Mouse (Mus musculus) thymus, adult 2 months (tissue): ENCODE measurements around the gene Lrrc10. TPM values are rescaled to one million over a fixed set of nuclear protein-coding genes. Genes with fewer than 3 reads are reported as not detected.
"Not testable (repeated sequence)": the region's sequence is repeated elsewhere in the genome, so short reads cannot be mapped to it uniquely, and the experiment has no call there.

Experiments
- DNase-seq: peaks from one replicate; pipeline ENCODE4 v3.0.0; 2021
- H3K27ac ChIP-seq: fragments of 200-500 bp; 2 replicates; pipeline ENCODE4 v1.5.1; 2012; ENCODE audit warnings: low read length, control low read depth; ENCODE audit not compliant: control insufficient read depth, insufficient read depth
- H3K27me3 ChIP-seq: fragments of 200-500 bp; 2 replicates; pipeline ENCODE4 v1.6.1; 2012; ENCODE audit warnings: mild to moderate bottlenecking, low read length, moderate library complexity, mixed read lengths; ENCODE audit not compliant: control insufficient read depth, insufficient read depth
- H3K36me3 ChIP-seq: fragments of 200-500 bp; 2 replicates; pipeline ENCODE4 v1.6.1; 2012; ENCODE audit warnings: mild to moderate bottlenecking, low read length, moderate library complexity; ENCODE audit not compliant: control insufficient read depth, insufficient read depth
- H3K4me1 ChIP-seq: fragments of 200-500 bp; replicated peaks from 2 replicates; pipeline ENCODE4 v1.6.1; 2012; ENCODE audit warnings: low read length; ENCODE audit not compliant: control insufficient read depth, insufficient read depth
- H3K4me3 ChIP-seq: fragments of 200-500 bp; 2 replicates; pipeline ENCODE4 v1.5.1; 2012; ENCODE audit warnings: mild to moderate bottlenecking, low read length, control low read depth, moderate library complexity; ENCODE audit not compliant: control insufficient read depth, insufficient read depth
- CTCF ChIP-seq: fragments of 200-500 bp; IDR thresholded peaks from 2 replicates; pipeline ENCODE4 v1.5.1; 2012; ENCODE audit warnings: mild to moderate bottlenecking, control low read depth, low read length, moderate library complexity, borderline replicate concordance; ENCODE audit not compliant: control insufficient read depth, poor library complexity, insufficient read depth; ENCODE audit errors: extremely low read depth
- POLR2A ChIP-seq: fragments of 200-500 bp; IDR thresholded peaks from 2 replicates; pipeline ENCODE4 v1.6.1; 2012; ENCODE audit warnings: mild to moderate bottlenecking, low read length, control low read depth, moderate library complexity; ENCODE audit not compliant: control insufficient read depth, poor library complexity, insufficient read depth; ENCODE audit errors: extremely low read depth
- WGBS: fragments of 180-500 bp; shearing (Covaris S2); methylation state at CpG from one replicate; pipeline ENCODE4 v1.1.7; 2018; 5-methylcytosine and 5-hydroxymethylcytosine counted together
- polyA plus RNA-seq: library from polyadenylated mRNA; depleted of rRNA; stranded (reverse); fragments of >200 nt; gene quantifications from 2 replicates; pipeline ENCODE4 v1.2.3, GENCODE M21; 2012

The Lrrc10 gene
- polyA plus RNA-seq, 1 experiment = 15.3 TPM

DNA sequence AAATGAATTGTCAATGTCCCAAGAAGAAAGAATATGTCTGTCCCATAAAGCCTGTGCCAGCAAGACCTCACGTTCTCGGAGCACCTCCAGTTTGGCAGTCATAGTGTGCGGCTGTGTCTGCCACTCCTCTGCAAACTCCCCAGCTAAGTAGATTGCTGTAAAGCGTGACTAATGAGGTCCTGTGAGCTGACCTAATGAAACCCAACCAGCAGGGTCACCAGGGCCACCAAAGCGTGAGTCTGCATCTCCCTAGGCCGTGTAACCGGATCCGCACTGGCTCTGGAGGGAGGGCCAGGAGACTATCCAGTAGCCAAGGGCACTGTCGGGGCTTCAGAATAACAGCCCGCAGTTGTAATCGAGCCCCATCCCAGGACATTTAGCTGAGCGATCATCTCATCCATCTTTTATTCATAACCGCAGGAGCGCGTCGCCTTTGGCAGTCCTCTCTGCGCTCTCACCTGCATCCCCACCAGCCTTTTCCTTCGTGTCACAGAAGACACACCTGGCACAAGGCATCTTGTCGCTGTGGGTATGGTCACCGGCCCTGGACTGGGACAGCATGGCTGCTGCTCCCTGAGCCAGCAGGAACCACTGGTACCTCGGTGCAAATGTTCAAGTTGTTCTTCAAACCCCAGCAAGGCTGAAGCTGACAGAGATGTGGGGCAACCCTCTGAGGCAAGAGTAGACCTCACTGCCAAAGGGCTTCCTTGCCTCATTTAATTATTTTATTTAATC, 24.0 kb upstream of the Lrrc10 start:
- no peaks in the 10 kb centered on the region for H3K36me3 ChIP-seq
- no peak overlapping the region for H3K27ac ChIP-seq
- H3K4me1 ChIP-seq = no peaks in the 10 kb centered on the region
- 82% methylated on average over 21 of the region's 21 CpGs for WGBS
- no peak for DNase-seq
- H3K4me3 ChIP-seq = no peak overlapping the region
- no peaks in the 10 kb centered on the region for H3K27me3 ChIP-seq
- no peak for TF ChIP-seq CTCF
- no peak for TF ChIP-seq POLR2A

DNA sequence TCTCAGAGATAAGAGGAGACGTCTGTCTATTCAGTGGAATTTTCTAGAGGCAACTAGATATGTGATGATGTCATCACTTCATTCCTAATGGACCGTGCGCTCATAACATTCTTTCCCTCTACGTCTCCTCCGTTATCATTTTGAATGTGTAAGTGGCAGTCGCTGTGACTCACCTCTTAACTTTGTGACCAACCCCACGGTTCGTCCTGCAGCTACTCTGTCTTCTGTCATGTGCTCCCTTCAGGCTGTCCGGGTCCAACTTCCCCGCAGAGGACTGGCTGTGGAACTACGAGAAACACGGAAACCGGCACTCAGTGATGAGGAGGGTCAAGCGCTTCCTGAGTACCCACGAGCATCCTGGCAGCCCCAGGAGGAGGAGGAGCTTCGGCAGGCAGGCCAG, 21.4 kb upstream of the Lrrc10 start:
- Histone ChIP-seq H3K4me1 (no peaks in the 10 kb centered on the region), H3K36me3 (no peaks in the 10 kb centered on the region), H3K27me3 (no peaks in the 10 kb centered on the region), H3K27ac (no peak overlapping the region), H3K4me3 (no peak overlapping the region)
- TF ChIP-seq CTCF (no peak), POLR2A (no peak)
- DNase-seq = no peak
- 40% methylated on average over 16 of the region's 16 CpGs for WGBS

DNA sequence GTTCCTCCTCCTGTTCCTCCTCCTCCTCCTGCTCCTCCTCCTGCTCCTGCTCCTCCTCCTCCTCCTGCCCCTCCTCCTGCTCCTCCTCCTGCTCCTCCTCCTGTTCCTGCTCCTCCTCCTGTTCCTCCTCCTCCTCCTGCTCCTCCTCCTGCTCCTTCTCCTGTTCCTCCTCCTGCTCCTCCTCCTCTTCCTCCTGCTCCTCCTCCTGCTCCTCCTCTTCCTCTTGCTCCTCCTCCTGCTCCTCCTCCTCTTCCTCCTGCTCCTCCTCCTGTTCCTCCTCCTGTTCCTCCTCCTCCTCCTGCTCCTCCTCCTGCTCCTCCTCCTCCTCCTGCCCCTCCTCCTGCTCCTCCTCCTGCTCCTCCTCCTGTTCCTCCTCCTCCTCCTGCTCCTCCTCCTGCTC, 19.4 kb upstream of the Lrrc10 start:
- not testable (repeated sequence) for H3K4me1 ChIP-seq, H3K27ac ChIP-seq, DNase-seq, H3K27me3 ChIP-seq, H3K36me3 ChIP-seq, H3K4me3 ChIP-seq

DNA sequence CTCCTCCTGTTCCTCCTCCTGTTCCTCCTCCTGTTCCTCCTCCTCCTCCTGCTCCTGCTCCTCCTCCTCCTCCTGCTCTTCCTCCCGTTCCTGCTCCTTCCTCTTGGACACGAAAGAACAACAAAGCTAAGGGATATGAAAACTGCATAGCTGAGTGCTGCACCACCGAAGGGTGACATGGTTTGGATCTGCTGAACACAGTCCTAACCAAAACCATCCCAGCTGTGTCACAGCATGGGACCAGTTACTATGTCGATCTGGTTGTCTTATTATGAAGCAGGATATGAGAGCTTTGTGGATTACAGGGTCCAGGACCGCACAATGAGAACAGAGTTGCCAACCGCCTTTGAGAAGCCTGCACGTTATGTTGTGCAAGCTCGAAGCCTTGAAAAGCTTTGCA, 19.0 kb upstream of the Lrrc10 start:
- WGBS = 82% methylated on average over 8 of the region's 8 CpGs
- H3K4me3 ChIP-seq = no peak overlapping the region
- no peaks in the 10 kb centered on the region for H3K27me3 ChIP-seq
- no peak for DNase-seq
- H3K27ac ChIP-seq = no peak overlapping the region
- no peaks in the 10 kb centered on the region for H3K36me3 ChIP-seq
- no peak for TF ChIP-seq POLR2A
- no peak for TF ChIP-seq CTCF
- no peaks in the 10 kb centered on the region for H3K4me1 ChIP-seq

DNA sequence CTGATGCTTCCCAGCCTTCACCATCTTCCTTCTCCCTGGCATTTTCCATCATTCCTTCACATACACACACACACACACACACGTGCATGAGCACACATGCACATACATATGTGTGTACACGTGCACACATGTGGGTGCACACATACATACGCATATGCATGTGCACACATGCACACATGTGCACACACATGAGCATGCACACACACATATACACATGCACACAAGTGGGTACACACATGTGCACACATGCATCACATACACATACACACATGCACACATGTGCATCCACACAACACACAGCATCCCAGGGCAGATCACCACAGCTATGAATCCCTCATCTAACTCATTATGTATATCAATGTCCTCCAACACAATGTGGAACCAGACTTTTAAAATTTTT, 14.0 kb upstream of the Lrrc10 start:
- no peak overlapping the region for H3K4me3 ChIP-seq
- WGBS = 97% methylated on average over 3 of the region's 3 CpGs
- no peak for TF ChIP-seq POLR2A
- no peak for TF ChIP-seq CTCF

DNA sequence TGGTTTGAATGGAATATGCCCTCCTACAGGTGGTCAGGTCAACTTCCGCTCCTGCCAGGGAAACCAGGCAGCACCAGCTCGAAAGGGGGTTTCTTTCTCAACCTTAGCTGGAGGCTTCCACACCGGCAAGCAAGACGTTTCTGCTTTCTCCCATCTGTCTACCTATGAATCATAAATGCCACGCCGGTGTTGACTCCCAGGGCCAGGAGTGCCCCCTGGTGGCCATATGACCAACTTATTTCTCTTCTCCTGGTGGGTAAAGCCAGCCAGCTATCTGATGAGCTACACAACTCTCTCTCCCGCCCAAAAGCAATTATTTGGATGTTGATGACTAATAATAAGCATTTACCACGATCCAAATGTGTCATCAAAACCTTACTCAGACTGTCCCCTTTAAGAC, 11.4 kb upstream of the Lrrc10 start:
- peak; percentile 79 for DNase-seq
- TF ChIP-seq POLR2A (no peak), CTCF (peak; percentile 68; the same call in 1 of the 2 replicates)
- no peaks in the 10 kb centered on the region for H3K27me3 ChIP-seq
- H3K36me3 ChIP-seq = no peaks in the 10 kb centered on the region
- H3K4me3 ChIP-seq = no peak overlapping the region
- H3K27ac ChIP-seq = no peak overlapping the region
- H3K4me1 ChIP-seq = no peaks in the 10 kb centered on the region
- WGBS = 12% methylated on average over 8 of the region's 8 CpGs

More for the DNA sequence above, 14.0 kb upstream of the Lrrc10 start:
- no peak for DNase-seq
- no peaks in the 10 kb centered on the region for H3K4me1 ChIP-seq
- H3K27me3 ChIP-seq = no peaks in the 10 kb centered on the region
- no peaks in the 10 kb centered on the region for H3K36me3 ChIP-seq
- no peak overlapping the region for H3K27ac ChIP-seq

DNA sequence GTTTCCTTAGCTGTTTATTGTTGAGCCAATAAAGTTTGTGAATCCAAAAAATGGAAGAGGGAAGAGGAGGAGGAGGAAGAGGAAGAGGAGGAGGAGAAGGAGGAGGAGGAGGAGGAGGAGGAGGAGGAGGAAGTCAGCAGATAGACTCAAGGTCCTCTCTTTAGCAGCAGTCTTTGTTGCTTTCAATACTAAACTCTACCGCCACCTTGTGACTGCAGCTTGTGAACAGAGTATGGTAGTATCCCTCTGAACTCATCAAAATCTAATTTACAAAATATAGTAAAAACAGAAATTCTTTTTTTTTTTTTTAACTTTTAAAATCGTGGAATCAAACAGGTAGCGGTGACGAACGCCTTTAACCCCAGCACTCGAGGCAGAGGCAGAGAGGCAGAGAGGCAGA, 4.8 kb upstream of the Lrrc10 start:
- TF ChIP-seq POLR2A (no peak), CTCF (no peak)
- 74% methylated on average over 6 of the region's 6 CpGs for WGBS

More for the DNA sequence above, 4.8 kb upstream of the Lrrc10 start:
- H3K4me3 ChIP-seq = no peak overlapping the region
- H3K27ac ChIP-seq = no peak overlapping the region
- H3K27me3 ChIP-seq = no peaks in the 10 kb centered on the region
- H3K36me3 ChIP-seq = no peaks in the 10 kb centered on the region
- no peaks in the 10 kb centered on the region; the same call in 1 of the 2 replicates for H3K4me1 ChIP-seq
- no peak for DNase-seq
